Mouse (Mus musculus) heart, postnatal 36 days (tissue): ENCODE measurements around the gene Tyw1. TPM values are rescaled to one million over a fixed set of nuclear protein-coding genes. Genes with fewer than 3 reads are reported as not detected.
"Not testable (repeated sequence)": the region's sequence is repeated elsewhere in the genome, so short reads cannot be mapped to it uniquely, and the experiment has no call there.

Experiments used
- DNase-seq, 2 experiments: peaks; one replicate each; pipeline ENCODE4 v3.0.0; 2021 to 2022
- intact Hi-C: fragments of 180-260 bp; cut with DNase I; formaldehyde crosslinking; loops from one replicate; pipeline ENCODE4 v1.15.1; 2025
- total RNA-seq, 2 experiments: library from RNA; stranded (reverse); gene quantifications; 2 replicates each; pipeline ENCODE4 v1.2.3; 2021

The Tyw1 gene
- 10 to 100 TPM in 1 of 2 experiments, 1 to 10 TPM in 1; 8.6 to 10.2 TPM for total RNA-seq

- intact Hi-C loops, result loop anchor here (2.0 to 5.0 kb wide), 4 partner anchors 32 to 1238 kb away; partner anchors contain the start of gene Mrps17
- DNase-seq, result peak; percentile 95 to 96
Observed at GRCm38 (mm10) chr5:130255017-130255720, at the start of gene Tyw1, which contains the start of gene Sbds. Gene Tyw1, plus strand, starts transcription at chr5:130255619. Gene Sbds, minus strand, starts transcription at chr5:130255530.

DNA sequence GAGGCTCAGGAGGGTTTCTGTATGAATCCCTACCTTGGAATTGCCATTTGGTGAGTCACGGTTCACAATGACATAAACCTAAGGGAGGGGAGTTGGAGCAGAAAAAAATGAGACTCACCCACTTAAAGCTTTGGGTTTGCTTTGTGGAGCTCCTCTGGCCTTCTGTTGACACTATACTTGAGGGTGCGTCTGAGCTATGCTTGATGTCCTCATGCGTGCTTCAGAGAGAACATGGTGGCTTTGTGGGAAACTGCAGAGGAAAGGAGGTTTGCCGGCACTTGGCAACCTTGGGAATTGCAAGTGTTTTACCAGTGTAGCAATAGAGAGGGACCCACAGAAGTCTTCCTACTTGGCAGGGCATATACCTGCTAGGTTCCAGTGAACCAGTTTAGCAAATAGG lies 48.1 kb upstream of the Tyw1 start:
- no peak for DNase-seq
- intact Hi-C loops, result no loop called here

DNA sequence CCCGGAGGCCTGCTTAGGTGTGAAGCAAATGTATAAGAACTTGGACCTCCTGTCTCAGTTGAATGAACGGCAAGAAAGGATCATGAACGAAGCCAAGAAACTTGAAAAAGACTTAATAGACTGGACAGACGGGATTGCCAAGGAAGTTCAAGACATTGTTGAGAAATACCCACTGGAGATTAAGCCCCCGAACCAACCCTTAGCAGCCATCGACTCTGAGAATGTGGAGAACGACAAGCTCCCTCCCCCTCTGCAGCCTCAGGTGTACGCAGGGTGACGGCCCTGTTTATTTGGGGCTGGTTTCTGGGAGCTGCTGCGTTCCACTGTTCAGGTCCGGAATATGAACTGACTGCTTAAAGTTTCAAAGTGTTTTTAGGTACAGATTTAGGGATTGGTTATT lies 42.5 kb upstream of the Tyw1 start:
- no peak for DNase-seq
- intact Hi-C loops, result no loop called here

DNA sequence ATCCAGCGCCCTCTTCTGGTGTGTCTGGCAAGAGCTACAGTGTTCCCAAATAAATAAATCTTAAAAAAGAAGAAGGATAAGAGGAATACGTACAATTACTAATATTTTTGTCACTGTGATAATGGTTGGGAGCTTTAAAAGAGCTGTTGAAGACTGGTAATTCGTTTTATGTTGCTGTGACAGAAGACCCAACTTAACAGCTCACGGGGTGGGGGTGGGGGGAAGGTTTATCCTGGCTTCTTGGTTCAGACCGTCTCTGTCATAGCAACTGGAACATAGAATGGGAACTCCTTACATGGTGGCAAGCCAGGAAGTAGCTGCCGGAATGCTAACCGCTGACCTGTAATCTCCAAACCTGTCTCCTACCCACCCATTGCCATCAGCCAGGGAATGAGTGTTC lies 38.6 kb upstream of the Tyw1 start, which contains the start of gene Tmem248:
Gene Tmem248 (plus strand): TSS at position 301 of the 400 bp plus-strand sequence.
- no peak for DNase-seq
- intact Hi-C loops, result no loop called here

DNA sequence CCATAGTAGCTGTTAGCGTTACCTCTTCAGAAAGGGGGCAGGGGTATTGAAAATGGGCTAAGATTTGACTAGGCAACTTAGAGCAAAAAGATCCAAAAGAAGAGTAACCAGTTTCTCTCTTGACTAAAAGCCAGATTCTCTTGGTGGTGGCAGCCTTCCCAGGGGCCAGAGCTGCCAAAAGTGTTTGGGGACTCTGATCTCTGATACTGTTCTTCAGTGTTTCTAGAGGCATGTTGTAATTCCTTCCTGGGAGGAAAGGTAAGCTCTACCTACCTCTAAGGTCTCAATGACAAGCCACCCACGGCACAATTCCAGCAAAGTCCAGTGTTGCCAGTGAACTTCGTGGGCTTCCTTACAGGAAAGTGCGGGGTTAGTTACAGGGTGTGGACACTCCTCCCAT lies 38.0 kb upstream of the Tyw1 start:
- no peak for DNase-seq
- intact Hi-C loops, result no loop called here

- DNase-seq, result no peak
- intact Hi-C loops, result no loop called here
Observed at GRCm38 (mm10) chr5:130218336-130218735, 37.1 kb upstream of the Tyw1 start.

DNA sequence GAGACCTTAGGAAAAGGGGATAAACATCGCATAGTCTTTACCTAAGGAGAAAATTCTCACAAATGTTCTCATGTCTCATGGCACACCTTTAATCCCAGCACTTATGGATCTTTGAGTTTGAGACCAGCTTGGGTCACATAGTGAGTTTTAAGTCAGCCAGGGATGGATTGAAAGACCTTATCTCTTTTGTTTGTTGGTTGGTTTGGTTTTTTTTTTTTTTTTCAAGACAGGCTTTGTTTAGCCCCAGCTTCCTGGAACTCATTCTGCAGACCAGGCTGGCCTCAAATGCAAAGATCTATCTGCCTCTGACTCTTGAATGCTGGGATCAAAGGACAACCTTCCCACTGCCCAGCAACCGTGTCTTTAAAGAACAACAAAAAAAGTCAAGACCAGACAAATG lies 34.1 kb upstream of the Tyw1 start:
- no peak for DNase-seq
- intact Hi-C loops, result loop anchor here (2.0 to 5.0 kb wide), 2 partner anchors 45 to 194 kb away; partner anchors contain the start of genes Asl and Crcp

GRCm38 (mm10) chr5:130221760-130222145 lies 33.7 kb upstream of the Tyw1 start:
- intact Hi-C loops, result loop anchor here (2.0 to 5.0 kb wide), 4 partner anchors 33 to 194 kb away; partner anchors contain the start of genes Asl, Crcp, Rabgef1 and Sbds
- DNase-seq, result no peak

- peak; percentile 98 to 99 for DNase-seq
- intact Hi-C loops, result loop anchor here (2.0 to 5.0 kb wide), 3 partner anchors 32 to 195 kb away; partner anchors contain the start of genes Asl, Crcp, Rabgef1 and Sbds
Observed at GRCm38 (mm10) chr5:130222146-130223004, 33.0 kb upstream of the Tyw1 start.

DNA sequence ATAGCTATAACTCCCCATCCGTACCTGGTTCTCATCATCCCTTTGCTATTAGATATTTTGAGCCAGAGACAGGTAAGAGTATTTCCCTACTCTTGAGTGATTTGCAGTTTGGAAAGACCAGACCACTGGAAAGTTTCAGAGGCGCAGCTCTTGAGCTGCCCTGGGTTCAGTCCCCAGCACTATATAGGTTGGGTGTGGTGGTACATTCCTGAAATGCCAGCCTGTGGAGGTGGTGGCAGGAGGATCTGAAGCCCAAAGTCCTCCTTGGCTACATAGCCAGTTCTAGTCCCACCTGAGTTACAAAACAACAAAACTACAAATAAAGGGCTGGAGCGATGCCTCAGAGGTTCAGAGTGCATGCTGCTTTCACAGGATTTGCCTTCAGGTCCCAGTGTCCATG lies 28.6 kb upstream of the Tyw1 start:
- no peak for DNase-seq
- intact Hi-C loops, result no loop called here

DNA sequence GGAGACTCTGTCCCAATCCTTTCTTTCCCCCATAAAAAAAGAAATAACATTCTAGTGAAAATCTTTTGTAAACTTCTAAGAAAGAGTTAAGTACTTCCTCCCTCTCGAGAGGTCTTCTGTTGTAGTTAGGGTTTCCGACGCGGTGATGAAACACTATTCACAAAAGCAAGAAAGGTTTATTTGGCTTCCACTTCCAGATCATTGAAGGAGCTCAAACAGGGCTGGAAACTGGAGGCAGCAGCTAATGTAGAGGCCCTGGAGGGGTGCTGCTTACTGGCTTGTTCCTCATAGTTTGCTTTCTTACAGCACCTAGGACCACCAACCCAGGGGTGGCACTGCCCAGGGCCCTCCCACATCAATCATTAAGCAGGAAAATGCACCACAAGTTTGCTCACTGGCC lies 27.3 kb upstream of the Tyw1 start:
- no peak for DNase-seq
- intact Hi-C loops, result no loop called here

DNA sequence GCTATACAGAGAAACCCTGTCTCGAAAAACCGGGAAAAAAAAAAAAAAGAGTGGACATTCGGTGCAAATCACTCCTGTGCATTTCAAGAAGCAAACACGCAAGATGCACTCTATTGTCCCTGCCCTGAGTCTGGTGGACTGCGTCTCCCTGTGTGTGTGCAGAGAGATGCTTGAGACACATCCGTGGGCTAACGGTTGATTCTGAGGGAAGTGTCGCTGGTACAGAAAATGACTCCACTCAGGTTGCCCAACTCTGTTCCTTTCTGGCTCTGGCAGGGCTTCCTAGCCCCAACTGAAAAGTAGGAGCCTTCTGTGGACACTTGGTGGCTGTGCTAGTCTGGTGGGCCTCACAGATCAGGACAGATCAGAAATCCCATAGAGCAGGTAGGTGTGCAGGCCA lies 19.1 kb upstream of the Tyw1 start:
- intact Hi-C loops, result no loop called here
- DNase-seq, result no peak

DNA sequence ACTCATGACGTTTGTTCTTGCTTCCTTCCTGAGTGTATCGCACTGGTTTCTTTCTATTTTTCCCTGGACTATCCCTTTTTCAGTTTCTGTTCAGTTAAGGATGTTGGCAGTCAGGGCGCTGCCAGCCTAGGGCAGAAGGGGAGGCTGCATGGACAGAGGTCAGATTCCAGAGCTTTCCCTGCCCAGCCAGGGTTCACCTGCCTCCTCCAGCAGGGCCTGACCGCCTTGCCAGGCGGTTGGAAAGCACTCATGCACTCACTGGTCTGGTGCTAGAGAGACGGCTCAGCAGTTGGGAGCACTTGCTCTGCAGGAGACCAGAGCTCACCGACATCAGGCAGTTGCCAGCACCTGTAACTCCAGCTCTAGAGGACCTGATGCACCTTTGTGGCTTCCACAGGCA lies 16.2 kb upstream of the Tyw1 start:
- no peak for DNase-seq
- intact Hi-C loops, result no loop called here

GRCm38 (mm10) chr5:130239856-130240255 lies 15.6 kb upstream of the Tyw1 start:
- intact Hi-C loops, result no loop called here
- DNase-seq, result no peak

GRCm38 (mm10) chr5:130241426-130241825 lies 14.0 kb upstream of the Tyw1 start:
- intact Hi-C loops, result no loop called here
- no peak for DNase-seq

DNA sequence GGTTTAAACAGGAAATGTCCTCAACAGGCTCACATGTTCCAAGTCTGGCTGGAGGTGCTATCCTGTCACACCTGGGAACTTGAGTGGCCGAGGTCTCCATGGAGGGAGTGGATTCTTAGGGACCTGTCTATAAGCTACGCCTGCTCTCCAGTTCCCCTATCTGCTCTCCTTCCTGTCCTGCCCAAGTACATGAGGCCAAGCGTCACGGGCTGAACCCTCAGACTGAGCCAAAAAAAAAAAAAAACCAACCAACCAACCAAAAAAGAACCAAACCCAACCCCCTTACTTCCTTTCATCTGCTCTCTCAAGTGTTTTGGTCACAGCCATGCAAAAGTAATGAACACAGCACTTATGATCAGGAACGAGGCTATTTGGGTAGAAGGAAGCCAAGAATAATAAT lies 7.6 kb upstream of the Tyw1 start:
- intact Hi-C loops, result no loop called here
- DNase-seq, result no peak

DNA sequence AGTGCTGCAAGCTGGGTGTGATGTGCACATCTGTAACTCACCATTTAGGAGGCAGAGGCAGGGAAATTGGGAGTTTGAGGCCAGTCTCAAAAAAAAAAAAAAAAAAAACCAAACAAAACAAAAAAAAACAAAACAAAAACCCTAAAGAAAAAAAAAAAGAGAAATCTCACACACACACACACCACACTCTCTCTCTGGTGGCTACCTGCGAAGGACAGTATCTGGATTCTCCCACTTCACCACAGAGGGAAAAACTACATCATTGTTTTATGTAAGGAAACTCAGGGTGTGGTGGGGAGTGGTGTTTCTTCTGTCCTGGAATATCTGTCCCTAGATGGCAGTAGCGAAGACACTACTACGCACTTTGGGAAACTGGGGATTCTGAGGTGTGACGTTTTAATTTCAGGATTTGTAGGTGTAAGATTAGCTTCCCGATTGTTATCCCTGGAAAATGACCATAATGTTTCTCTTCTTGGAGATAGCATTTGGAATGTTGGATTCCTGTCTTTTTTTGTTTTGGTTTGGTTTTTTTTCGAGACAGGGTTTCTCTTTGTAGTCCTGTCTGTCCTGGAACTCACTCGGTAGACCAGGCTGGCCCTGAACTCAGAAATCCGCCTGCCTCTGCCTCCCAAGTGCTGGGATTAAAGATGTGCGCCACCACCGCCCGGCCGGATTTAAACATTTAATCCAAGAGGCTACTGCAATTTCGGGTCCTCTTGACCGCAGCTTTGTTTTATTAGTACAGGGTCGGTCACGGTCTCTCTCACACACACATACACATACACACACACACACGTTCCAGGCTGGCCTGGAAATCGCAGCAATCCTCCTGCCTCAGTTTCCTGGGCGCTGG lies 1.0 kb upstream of the Tyw1 start:
- intact Hi-C loops, result loop anchor here (2.0 to 5.0 kb wide), 4 partner anchors 32 to 1237 kb away; partner anchors contain the start of gene Mrps17
- peak in 1 of 2 experiments; percentile 15 for DNase-seq

GRCm38 (mm10) chr5:130255799-130256525 lies 543 bp downstream of the Tyw1 start:
- intact Hi-C loops, result loop anchor here (2.0 to 5.0 kb wide), 4 partner anchors 33 to 1239 kb away; partner anchors contain the start of gene Mrps17
- DNase-seq, result not testable (repeated sequence)

DNA sequence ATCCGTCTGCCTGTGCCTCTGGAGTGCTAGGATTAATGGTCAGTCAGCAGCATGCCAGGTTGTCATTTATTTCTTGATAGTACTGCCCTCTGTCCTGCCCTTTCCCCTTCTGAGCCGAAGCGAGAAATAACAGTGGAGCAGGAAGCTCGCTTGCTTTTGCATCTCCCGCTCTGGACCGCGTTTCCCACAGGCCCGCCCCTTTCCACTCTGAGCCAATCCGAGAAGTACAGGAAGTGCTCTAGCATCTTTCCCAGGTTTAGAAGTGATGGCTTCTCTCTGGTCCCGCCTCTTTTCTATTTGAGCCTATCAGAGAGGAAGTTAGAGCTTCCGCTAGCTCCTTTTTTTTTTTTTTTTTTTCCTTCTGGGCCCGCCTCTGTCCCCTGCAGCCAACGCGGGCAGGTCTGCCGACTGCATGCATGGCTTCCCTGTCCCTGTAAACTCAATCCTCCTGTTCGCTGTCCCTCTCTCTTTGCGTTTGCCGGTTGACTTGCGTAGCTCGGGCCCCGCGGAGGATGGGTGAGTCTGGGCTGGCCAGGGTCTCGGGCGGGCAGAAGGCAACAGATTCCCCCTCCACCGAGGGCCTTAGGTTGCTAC lies 1.4 kb downstream of the Tyw1 start:
- peak; percentile 93 to 94 for DNase-seq
- intact Hi-C loops, result loop anchor here (5.0 kb wide), 2 partner anchors 539 to 1239 kb away; partner anchors contain the start of gene Mrps17
